Mouse (Mus musculus): ENCODE data around the gene Gm10670.
"Not testable (repeated sequence)": the region's sequence is repeated elsewhere in the genome, so short reads cannot be mapped to it uniquely, and the experiment has no call there.

Gene Gm10670

GRCm38 (mm10) chr7:20474825-20475224 is at the start of gene Gm10670:
Gm10670 (minus strand) TSS chr7:20474925.
- DNase-seq (ENCODE audit: low read depth, low spot score): not testable (repeated sequence)

- not testable (repeated sequence) for DNase-seq (ENCODE audit: low read depth, low spot score)
Observed at GRCm38 (mm10) chr7:20510434-20510833, 35.7 kb upstream of the Gm10670 start, which contains the start of gene Vmn1r103. Vmn1r103 (minus strand) TSS chr7:20510534.

- not testable (repeated sequence) for DNase-seq (ENCODE audit: low read depth, low spot score)
Observed at GRCm38 (mm10) chr7:20442493-20442892, 32.2 kb downstream of the Gm10670 start, which contains the start of gene Vmn1r101. Vmn1r101 (minus strand) TSS chr7:20442593.

Data from c-Kit-negative CD71-positive TER-119-positive erythroid progenitor cells, embryonic 14.5 days (primary cell).